Mouse (Mus musculus): ENCODE results near the gene Lrrc7.

The Lrrc7 gene

GRCm38 (mm10) chr3:158362091-158362490 lies 199.9 kb downstream of the Lrrc7 start:
- DNase-seq (ENCODE audit: low spot score), result no peak

DNA sequence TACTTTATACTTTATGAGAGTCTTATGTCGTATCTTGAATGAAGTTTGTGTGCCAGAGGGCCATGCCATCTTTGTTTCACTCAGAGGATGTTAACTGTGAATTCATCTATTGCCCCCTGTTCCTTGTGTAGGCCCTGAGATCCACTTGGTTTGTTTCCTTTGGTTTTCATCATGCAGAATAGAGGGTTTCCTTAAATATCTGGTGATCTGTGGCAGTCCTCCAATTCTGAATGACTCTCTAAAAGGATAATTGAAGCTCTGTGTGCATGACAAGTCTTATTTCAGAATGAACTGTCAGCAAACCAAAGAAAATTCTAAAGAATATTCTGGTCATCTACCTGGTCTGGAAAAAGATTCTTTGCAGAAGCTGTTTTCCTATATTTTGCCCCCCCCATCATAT lies 205.3 kb downstream of the Lrrc7 start:
- no peak for DNase-seq (ENCODE audit: low spot score)

DNA sequence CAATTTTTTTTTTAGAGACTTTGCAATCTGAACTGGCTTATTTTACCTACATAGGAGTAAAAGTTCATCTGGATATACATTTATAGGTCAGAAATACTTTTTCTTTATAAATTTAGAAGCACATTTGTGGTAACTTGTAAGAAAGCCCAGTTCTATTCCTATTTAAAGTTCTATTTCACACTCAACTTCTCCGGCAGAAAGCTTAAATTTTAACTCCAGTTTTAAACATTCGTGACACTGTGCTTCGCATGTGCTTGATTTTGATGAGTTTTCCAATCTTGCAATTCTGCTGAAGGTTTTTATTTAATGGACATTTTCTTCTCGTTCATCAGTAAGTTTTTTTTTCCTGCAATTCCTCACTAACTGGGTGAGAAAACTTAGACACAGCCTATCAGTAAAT lies 205.8 kb downstream of the Lrrc7 start:
- no peak for DNase-seq (ENCODE audit: low spot score)

GRCm38 (mm10) chr3:158340808-158341207 lies 221.2 kb downstream of the Lrrc7 start:
- no peak for DNase-seq (ENCODE audit: low spot score)

DNA sequence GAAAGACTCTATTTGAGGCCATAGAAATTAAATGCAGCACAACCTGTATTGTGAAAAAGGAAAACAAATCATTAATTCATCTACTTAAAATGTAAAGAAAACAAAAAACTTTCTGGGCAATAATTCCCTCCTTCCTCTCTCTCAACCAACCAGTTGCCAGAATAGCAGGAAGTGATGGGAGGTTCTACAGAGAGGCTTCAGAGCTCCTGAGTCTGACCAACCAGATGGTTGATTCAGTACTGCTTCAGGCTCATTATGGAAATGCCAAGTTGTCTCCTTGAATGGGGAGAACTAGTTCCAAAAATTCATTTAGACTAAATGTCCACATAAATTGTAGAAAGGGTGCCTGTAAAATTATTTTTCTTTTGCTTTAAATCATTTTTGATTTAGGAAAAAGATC lies 231.9 kb downstream of the Lrrc7 start:
- no peak for DNase-seq (ENCODE audit: low spot score)

GRCm38 (mm10) chr3:158310391-158310790 lies 251.6 kb downstream of the Lrrc7 start:
- DNase-seq (ENCODE audit: low spot score), result no peak

GRCm38 (mm10) chr3:158307415-158307814 lies 254.6 kb downstream of the Lrrc7 start:
- no peak for DNase-seq (ENCODE audit: low spot score)

GRCm38 (mm10) chr3:158298732-158299131 lies 263.3 kb downstream of the Lrrc7 start:
- DNase-seq (ENCODE audit: low spot score), result no peak

DNA sequence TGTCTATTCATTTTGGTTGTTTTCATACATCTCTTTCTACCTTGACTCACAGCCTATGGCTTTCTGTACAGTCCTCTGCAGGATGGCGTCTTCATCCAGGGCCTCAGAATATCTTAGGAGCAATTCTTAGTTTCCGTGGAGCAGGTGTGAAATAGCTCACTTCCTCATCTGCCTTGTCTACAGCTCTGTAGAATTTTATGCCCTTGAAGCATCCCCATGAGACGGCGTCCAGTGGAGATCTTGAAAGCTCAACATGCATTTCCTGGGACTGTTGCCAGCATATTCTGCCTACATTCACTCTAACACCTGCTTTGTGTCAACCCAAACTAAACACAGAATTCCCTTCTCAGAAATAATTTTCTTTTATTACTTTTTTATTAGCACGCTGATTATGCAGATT lies 267.0 kb downstream of the Lrrc7 start:
- DNase-seq (ENCODE audit: low spot score), result no peak

DNA sequence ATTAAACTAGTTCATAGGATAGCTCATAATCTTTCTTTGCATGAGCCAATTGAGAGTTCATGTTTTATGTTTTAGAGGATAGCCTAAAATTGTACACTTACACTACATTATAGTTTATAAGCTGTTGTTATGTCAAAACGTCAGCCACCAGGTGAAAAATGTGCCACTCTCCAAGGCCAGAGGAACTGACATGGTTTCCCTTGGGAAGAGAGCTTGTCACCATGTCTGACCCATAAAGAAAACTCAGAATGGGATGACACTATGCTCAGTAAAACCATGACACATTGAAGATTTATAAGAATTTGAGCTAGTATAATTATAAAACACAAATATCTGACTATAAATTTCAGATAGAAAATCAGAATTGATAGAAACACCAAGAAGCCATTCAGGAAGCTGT lies 277.6 kb downstream of the Lrrc7 start:
- no peak for DNase-seq (ENCODE audit: low spot score)

DNA sequence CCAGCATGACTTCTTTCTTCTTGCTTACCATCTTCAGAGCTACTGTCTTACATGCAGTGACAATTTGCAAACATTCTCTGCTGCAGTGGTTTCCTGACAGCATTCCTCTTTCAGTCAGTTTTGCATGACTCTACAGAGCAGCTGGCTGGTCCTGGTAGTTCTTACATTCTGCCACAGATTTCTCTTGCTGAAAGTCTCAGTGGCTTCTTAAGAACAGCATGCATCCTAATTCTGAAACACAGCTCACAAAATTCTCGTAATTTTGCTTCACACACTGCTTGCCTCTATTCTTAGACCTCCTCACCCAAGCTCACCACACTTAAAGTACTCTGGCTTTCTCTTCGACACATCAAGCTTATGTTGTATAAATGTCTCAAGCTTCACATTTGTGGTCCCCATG lies 283.4 kb downstream of the Lrrc7 start:
- DNase-seq (ENCODE audit: low spot score), result no peak

DNA sequence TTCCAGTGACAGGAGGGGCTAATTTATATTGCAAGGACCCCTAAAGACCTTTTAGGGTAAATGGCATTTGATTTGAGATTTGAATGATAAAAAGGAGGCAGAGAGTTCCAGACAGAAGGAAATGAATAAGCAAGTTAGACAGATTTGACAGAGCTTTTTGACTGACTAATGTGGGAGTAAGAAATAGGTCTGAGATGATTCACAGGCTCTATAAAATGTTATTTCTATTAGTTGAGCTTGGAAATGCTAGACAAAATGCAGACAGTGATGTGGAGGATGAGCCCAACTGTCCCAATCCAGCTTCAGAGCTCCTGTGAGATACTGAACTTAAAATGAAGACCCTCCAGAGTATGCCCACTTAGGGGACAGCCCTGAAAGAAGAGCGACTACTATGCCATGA lies 289.3 kb downstream of the Lrrc7 start:
- DNase-seq (ENCODE audit: low spot score), result no peak

DNA sequence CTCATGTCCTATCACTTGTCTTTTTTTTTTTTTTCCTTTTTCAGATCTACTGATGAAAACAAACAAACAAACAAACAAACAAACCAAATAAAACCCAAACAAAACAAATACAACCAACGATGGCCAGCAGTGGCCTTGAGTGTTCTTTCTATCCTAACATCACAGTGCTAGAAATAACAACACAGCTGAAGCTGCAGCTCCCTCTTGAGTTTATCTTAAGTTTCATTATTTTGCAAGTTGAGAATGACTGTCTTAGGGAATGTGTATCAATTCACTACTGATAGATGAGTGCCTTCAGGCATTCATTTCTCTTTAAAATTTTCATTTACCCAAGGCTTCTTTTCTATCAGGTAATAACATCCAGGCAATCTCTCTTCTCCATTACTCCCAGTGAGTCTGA lies 291.1 kb downstream of the Lrrc7 start:
- no peak for DNase-seq (ENCODE audit: low spot score)

DNA sequence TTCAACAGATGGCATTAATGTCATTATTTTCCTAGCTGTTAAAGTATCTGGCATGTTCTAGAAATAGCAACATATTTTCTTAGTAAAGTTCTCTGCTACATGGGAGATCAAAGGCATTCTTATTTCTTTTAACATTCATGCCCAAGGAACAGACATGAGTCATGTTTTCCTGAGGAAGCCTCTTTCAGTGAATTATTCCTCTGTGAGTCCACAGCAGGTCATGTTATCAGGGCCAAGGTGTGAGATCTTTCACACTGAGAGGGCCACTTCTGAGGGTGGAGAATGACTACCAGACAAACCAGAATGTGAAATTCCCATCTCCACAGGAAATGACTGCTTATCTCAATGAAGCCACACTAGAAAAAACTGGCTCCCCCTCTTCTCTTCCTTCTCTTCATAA lies 309.4 kb downstream of the Lrrc7 start:
- no peak for DNase-seq (ENCODE audit: low spot score)

- no peak for DNase-seq (ENCODE audit: low spot score)
Observed at GRCm38 (mm10) chr3:158247672-158248071, 314.3 kb downstream of the Lrrc7 start.

- no peak for DNase-seq (ENCODE audit: low spot score)
Observed at GRCm38 (mm10) chr3:158210657-158211056, 351.4 kb downstream of the Lrrc7 start.

DNA sequence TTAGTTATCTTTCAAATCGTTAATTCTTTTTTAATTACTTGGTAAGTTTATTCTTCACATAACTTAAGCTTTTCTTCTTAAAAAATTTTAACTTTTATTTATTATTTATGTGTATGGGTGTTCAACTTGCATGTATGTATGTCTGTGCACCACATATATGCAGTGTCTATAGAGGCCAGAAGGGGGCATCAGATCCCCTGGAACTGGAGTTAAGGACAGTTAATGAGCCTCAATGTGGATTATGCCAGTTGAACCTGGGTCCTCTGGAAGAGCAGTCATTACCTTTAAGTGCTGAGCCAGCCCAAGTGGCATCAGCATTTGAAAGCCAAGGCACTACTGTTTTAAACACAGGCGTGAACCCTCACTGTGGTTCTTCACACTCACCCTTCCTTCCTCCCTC lies 352.0 kb downstream of the Lrrc7 start:
- DNase-seq (ENCODE audit: low spot score), result no peak

DNA sequence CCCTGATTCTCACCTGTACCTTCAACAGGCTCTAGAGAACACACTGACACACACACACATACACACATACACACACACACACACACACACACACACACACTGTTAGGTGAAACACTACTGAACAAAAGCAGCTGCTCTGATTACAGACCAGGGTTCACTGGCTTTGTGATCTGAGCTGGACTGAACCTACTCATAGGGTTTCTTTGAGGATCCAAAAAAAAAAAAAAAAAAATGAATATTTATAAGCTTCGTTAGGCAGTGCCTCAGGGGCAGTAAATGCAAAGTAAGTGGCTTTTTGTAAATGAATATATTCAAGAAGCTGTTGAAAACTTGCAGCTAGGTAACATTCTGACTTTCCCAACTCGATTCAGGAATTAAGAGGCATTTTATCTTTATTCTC lies 354.2 kb downstream of the Lrrc7 start:
- no peak for DNase-seq (ENCODE audit: low spot score)

DNA sequence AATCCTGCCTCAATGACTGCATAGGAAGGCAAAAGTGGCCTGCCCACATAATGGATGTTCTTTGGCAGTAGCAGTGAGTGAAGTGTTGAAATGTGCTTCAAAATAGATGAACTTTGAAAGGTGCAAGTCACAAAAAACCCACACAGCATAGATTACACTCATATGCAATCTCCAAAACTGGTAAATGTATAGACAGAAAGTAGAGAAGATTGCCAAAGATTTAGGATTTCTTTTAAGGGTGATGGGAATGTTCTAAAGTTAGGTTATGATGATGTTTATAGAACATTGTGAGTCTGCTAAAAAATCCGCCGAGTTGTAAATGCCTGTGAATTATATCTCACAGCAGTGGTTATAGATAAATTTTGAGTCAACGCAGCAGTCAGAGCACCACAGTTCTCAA lies 359.2 kb downstream of the Lrrc7 start:
- DNase-seq (ENCODE audit: low spot score), result no peak

- DNase-seq (ENCODE audit: low spot score), result no peak
Observed at GRCm38 (mm10) chr3:158195426-158195825, 366.6 kb downstream of the Lrrc7 start.

DNA sequence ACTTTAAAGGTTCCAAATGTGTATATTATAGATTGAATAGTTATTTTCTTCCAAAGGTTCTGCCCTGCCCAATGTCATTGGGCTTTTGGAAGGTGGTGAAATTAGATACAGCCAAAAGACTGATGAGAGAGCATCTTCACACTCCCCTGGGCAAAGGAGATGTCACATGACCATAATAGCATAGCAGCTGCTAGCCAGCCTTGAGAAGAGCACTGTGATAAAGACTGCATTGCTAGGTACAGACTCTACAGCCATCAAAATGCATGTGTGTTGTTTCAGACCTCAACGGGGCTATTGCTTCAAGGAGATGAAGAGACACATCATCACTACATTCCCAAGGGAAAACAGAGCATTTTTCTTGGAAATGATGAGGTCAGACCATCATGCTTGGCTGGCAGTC lies 368.8 kb downstream of the Lrrc7 start:
- no peak for DNase-seq (ENCODE audit: low spot score)

GRCm38 (mm10) chr3:158174880-158175735 lies 386.9 kb downstream of the Lrrc7 start:
- no peak for DNase-seq (ENCODE audit: low spot score)

- DNase-seq (ENCODE audit: low spot score), result no peak
Observed at GRCm38 (mm10) chr3:158169180-158169579, 392.8 kb downstream of the Lrrc7 start.

DNA sequence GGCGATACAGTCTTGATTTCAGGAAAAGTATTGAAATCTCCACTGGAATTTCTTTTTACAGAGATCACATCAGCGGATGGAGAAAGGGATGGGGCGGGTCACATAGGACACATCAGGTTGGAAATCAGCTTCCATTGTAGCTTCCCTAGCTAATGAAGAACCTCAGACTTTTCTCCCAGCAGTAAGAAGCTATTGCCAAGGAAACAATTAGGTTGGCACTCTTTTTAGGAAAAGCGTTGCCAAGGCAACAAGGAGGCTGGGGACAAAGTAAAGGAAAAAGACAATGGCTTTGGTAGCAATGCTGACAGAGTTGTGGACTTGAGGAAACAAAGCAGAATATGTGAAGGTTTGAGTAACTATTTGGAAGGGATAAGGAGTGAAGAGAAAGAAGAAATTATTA lies 393.6 kb downstream of the Lrrc7 start:
- DNase-seq (ENCODE audit: low spot score), result no peak

Measured in T-cell, adult 2 months (primary cell).